Mouse (Mus musculus) liver, embryonic 15.5 days (tissue): ENCODE measurements around the gene Artn. TPM values are rescaled to one million over a fixed set of nuclear protein-coding genes. Genes with fewer than 3 reads are reported as not detected.

ENCODE experiments used
- ATAC-seq: fragments of 200-750 bp; cut with Nextera tagmentation; 2 replicates; pipeline ENCODE4 v1.8.0; 2017; ENCODE audit warnings: moderate number of reproducible peaks, mild to moderate bottlenecking, moderate library complexity; ENCODE audit not compliant: insufficient read depth
- H3K27ac ChIP-seq: fragments of 300-500 bp; sonication (generic); replicated peaks from 2 replicates; pipeline ENCODE4 v1.5.1; 2015; ENCODE audit warnings: mild to moderate bottlenecking, inconsistent platforms
- H3K27me3 ChIP-seq: fragments of 300-500 bp; sonication (generic); 2 replicates; pipeline ENCODE4 v1.6.1; 2015; ENCODE audit warnings: mild to moderate bottlenecking, inconsistent platforms
- H3K36me3 ChIP-seq: fragments of 300-500 bp; sonication (generic); replicated peaks from 2 replicates; pipeline ENCODE4 v1.6.1; 2015; ENCODE audit warnings: moderate library complexity, mild to moderate bottlenecking, inconsistent platforms
- H3K4me1 ChIP-seq: fragments of 300-500 bp; sonication (generic); replicated peaks from 2 replicates; pipeline ENCODE4 v1.6.1; 2015; ENCODE audit warnings: inconsistent platforms
- H3K4me2 ChIP-seq: fragments of 300-500 bp; sonication (generic); 2 replicates; pipeline ENCODE4 v1.6.1; 2015; ENCODE audit warnings: moderate library complexity, mild to moderate bottlenecking, inconsistent platforms
- H3K4me3 ChIP-seq: fragments of 300-500 bp; sonication (generic); replicated peaks from 2 replicates; pipeline ENCODE4 v1.5.1; 2015; ENCODE audit warnings: mild to moderate bottlenecking, inconsistent platforms
- H3K9ac ChIP-seq: fragments of 300-500 bp; sonication (generic); 2 replicates; pipeline ENCODE4 v1.6.1; 2015; ENCODE audit warnings: moderate library complexity, mild to moderate bottlenecking, inconsistent platforms
- H3K9me3 ChIP-seq: fragments of 300-500 bp; sonication (generic); replicated peaks from 2 replicates; pipeline ENCODE4 v1.6.1; 2016; ENCODE audit warnings: inconsistent platforms
- WGBS: fragments of 180-500 bp; shearing (Covaris S2); methylation state at CpG from one replicate; pipeline ENCODE4 v1.1.7; 2015; ENCODE audit warnings: mixed read lengths; ENCODE audit not compliant: insufficient replicate concordance; 5-methylcytosine and 5-hydroxymethylcytosine counted together
- polyA plus RNA-seq: library from polyadenylated mRNA; unstranded; fragments of >200 nt; fragmentation: Nextera tagmentation; extraction: Ambion mirVana; gene quantifications from 2 replicates; pipeline ENCODE4 v1.2.1, GENCODE M21; 2015

The Artn gene
- polyA plus RNA-seq, result 2.3 and 2.9 TPM in 2 replicates

DNA sequence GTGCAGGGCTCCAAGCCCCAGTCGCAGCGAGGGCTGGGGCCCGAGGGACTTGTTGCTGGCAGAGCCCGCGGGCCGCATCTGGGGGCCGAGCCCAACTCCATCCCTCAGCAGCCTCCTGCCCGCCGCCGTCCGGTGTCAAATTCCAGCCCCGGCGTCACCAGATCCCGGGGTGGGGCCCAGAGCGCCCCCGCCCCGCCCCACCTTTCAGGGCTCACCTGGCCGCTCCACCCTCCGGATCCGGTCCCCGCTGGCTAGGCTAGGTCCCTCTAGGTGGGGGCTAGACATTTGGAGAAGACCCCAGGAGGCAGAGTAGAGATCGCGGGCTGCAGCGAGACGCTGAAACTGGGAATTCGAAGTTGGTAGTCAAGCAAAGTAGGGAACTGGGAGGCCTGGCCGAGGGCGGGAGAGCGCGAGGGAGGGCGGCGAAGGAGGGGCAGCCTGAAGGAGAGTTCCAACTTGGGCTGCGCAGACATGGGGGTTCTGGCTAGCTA lies at the start of gene Artn:
TSS of gene Artn (minus strand) at position 373 of the 491 bp plus-strand sequence.
- 1% methylated on average over 33 of the region's 33 CpGs for WGBS
- Histone ChIP-seq H3K4me2 (peak within 1 kb of the TSS; percentile 75), H3K9ac (peak within 1 kb of the TSS; percentile 65), H3K9me3 (no peaks in the 10 kb centered on the region), H3K27ac (peak within 1 kb of the TSS; percentile 88), H3K4me1 (peaks cover 41% of the 10 kb centered on the region), H3K36me3 (no peaks in the 10 kb centered on the region), H3K27me3 (peaks cover 75% of the 10 kb centered on the region), H3K4me3 (peak within 1 kb of the TSS; percentile 58)
- peak; percentile 6; the same call in 1 of the 2 replicates for ATAC-seq

DNA sequence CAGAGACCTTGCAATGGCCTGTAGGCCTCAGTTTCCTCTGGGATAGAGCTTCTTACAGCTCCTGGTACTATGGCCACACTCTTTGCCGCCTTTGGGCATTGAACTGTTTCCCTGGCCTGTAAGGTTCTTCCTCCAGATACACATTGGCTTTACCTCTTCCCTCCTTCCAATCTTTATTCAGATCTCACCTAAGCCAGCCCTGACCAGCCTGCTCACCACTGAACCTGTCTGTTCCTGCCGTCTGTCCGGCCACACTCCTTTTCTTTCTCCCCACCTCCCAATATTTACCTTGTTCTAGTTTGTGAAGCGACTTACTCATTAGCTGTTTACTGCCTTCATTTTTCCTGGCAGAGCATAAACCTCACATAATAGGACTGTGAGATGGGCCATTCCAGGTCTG lies 49.6 kb upstream of the Artn start:
- no peaks in the 10 kb centered on the region for H3K9me3 ChIP-seq
- peaks cover 7% of the 10 kb centered on the region; the same call in 1 of the 2 replicates for H3K4me1 ChIP-seq
- no peaks in the 10 kb centered on the region for H3K27me3 ChIP-seq
- no peak overlapping the region for H3K27ac ChIP-seq
- H3K9ac ChIP-seq, result no peak overlapping the region
- ATAC-seq, result no peak
- no peak overlapping the region for H3K4me3 ChIP-seq
- H3K4me2 ChIP-seq, result no peak overlapping the region
- 78% methylated on average over 4 of the region's 4 CpGs for WGBS
- H3K36me3 ChIP-seq, result no peaks in the 10 kb centered on the region

DNA sequence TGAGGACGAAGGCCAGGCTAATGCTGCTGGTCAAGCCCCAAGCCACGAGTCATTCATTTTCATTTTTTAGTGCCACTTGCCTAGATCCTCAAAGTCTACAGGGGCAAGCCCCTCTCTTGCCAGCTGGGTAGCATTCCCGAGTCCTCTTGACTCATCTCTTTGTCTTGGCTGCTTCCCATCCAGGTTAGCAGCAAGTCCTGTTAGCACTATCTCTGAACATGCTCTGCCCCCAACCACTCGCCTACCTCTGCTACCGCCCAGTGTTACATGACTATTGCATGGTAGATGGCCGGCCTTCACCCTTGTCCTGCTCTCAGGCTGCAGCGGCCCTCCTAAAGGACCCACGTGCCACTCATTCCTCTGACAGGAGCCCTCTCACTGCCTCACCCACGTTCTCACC lies 48.7 kb upstream of the Artn start:
- Histone ChIP-seq H3K4me1 (peaks cover 7% of the 10 kb centered on the region; the same call in 1 of the 2 replicates), H3K36me3 (no peaks in the 10 kb centered on the region), H3K27ac (no peak overlapping the region), H3K4me3 (no peak overlapping the region), H3K27me3 (no peaks in the 10 kb centered on the region), H3K4me2 (no peak overlapping the region), H3K9ac (no peak overlapping the region), H3K9me3 (no peaks in the 10 kb centered on the region)
- WGBS, result 62% methylated on average over 9 of the region's 9 CpGs
- no peak for ATAC-seq

DNA sequence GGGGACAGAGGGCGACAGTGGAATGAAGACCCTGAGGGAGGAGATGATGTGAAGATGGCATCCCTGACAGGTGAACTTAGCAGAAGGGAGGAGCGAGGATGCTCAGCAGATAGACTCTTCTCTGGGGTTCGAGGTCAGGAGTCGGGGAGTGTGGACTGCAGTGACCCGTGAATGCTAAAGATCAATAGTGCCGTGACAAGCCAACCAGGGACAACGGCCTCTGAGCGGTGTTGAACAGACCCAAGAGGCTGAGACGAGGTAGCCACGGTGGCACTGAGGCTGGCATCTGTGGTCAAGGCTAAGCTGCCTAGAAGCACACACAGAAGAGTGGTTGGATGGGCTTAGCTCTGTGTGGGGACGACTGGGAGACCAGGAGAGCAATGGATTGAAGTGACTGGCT lies 48.3 kb upstream of the Artn start:
- no peaks in the 10 kb centered on the region for H3K27me3 ChIP-seq
- no peak overlapping the region for H3K4me3 ChIP-seq
- 73% methylated on average over 11 of the region's 11 CpGs for WGBS
- no peak overlapping the region for H3K4me2 ChIP-seq
- H3K4me1 ChIP-seq, result peaks cover 7% of the 10 kb centered on the region; the same call in 1 of the 2 replicates
- no peak overlapping the region for H3K9ac ChIP-seq
- no peaks in the 10 kb centered on the region for H3K36me3 ChIP-seq
- ATAC-seq, result no peak
- H3K9me3 ChIP-seq, result no peaks in the 10 kb centered on the region
- no peak overlapping the region for H3K27ac ChIP-seq

DNA sequence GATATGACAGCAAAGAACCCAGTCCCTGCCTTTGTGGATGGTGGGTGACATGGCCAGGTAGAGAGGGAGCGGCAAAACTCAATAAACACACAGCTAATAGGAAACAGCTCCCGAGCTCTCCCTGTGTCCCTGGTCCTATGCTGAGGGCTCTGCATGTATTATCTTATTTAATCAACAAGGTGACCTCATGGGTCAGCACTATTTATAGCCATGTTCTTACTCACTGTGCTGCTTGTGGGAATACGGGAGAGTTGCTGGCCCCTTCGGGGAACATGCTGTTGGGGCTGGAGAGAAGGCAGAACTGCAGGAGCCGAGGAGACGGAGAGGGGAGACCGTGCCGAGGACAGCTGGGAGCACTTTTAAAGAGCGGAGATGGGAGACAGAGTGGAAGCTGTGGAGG lies 47.8 kb upstream of the Artn start:
- ATAC-seq, result no peak
- no peak overlapping the region for H3K4me3 ChIP-seq
- H3K36me3 ChIP-seq, result no peaks in the 10 kb centered on the region
- H3K9me3 ChIP-seq, result no peaks in the 10 kb centered on the region
- H3K4me2 ChIP-seq, result no peak overlapping the region
- no peaks in the 10 kb centered on the region for H3K27me3 ChIP-seq
- H3K9ac ChIP-seq, result no peak overlapping the region
- H3K4me1 ChIP-seq, result peaks cover 7% of the 10 kb centered on the region; the same call in 1 of the 2 replicates
- 71% methylated on average over 9 of the region's 9 CpGs for WGBS
- H3K27ac ChIP-seq, result no peak overlapping the region

DNA sequence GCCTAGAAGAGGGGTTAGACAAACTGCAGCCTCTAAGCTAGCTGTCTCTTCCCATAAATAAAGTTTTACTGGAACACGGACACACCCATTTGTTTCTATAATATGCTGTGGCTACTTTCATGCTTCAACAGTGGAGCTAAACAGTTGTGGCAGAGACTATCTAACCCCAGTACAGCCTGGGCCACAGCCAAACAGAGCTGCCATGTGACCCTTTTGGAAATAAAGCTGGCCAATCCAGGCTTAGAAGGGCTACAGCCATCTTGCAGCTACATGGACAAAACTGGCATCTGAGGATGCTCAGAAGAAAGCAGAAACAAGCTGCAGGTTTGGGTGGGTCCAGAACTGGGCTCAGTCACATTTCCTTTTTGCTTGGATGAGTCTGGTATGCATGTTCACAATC lies 46.3 kb upstream of the Artn start:
- no peak overlapping the region for H3K4me3 ChIP-seq
- no peak for ATAC-seq
- H3K4me1 ChIP-seq, result peaks cover 7% of the 10 kb centered on the region; the same call in 1 of the 2 replicates
- H3K9me3 ChIP-seq, result no peaks in the 10 kb centered on the region
- H3K27ac ChIP-seq, result no peak overlapping the region
- H3K9ac ChIP-seq, result no peak overlapping the region
- WGBS, result 60% methylated on average over 1 of the region's 1 CpGs
- no peak overlapping the region for H3K4me2 ChIP-seq
- no peaks in the 10 kb centered on the region for H3K27me3 ChIP-seq
- H3K36me3 ChIP-seq, result no peaks in the 10 kb centered on the region

DNA sequence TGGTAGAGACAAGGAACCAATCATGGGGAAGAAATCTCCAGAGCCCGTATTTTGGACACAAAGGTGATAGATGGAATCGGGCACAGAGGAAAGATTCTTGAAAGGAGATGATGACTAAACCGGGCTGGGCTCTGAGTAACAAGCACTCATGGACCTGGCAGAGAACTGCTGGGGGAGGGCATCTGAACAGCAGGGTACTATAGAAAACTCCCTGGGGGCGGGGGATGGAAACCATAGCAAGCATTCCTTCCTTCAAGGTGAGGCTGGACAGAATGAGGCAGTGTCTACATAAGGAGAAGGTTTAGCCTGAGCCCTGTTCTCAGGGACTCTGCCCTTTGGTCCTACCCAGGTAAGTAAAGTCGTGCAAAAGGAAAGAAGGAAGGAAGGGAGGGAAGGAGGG lies 45.2 kb upstream of the Artn start:
- no peaks in the 10 kb centered on the region for H3K9me3 ChIP-seq
- H3K27ac ChIP-seq, result no peak overlapping the region
- WGBS, result 57% methylated on average over 5 of the region's 5 CpGs
- ATAC-seq, result no peak
- no peak overlapping the region for H3K9ac ChIP-seq
- H3K27me3 ChIP-seq, result no peaks in the 10 kb centered on the region
- no peak overlapping the region for H3K4me2 ChIP-seq
- no peaks in the 10 kb centered on the region for H3K36me3 ChIP-seq
- no peak overlapping the region for H3K4me3 ChIP-seq
- H3K4me1 ChIP-seq, result peaks cover 2% of the 10 kb centered on the region; the same call in 1 of the 2 replicates

DNA sequence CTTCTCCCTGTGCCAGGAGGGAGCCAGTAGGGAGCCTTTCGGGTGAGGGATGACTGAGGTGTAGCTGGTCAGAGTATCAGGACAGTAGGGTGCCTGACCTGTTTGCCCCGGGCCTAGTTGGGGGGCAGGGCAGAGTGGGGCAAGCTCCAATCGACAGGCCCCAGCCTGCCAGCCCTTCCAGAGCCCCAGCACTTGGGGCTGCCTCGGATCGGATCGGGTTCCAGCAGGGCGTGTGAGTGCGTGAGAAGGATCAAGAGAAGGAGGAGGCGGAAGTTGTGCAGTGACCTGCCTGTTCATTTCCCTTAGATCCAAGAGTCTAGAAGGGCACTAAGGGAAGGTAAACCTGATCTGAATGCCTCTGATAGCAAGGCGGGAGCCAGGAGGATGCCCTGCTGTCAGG lies 43.4 kb upstream of the Artn start:
- no peaks in the 10 kb centered on the region for H3K9me3 ChIP-seq
- no peak for ATAC-seq
- H3K36me3 ChIP-seq, result no peaks in the 10 kb centered on the region
- H3K4me2 ChIP-seq, result no peak overlapping the region
- no peak overlapping the region for H3K4me3 ChIP-seq
- no peak overlapping the region for H3K27ac ChIP-seq
- H3K27me3 ChIP-seq, result no peaks in the 10 kb centered on the region
- H3K9ac ChIP-seq, result no peak overlapping the region
- 65% methylated on average over 10 of the region's 10 CpGs for WGBS
- H3K4me1 ChIP-seq, result no peaks in the 10 kb centered on the region

DNA sequence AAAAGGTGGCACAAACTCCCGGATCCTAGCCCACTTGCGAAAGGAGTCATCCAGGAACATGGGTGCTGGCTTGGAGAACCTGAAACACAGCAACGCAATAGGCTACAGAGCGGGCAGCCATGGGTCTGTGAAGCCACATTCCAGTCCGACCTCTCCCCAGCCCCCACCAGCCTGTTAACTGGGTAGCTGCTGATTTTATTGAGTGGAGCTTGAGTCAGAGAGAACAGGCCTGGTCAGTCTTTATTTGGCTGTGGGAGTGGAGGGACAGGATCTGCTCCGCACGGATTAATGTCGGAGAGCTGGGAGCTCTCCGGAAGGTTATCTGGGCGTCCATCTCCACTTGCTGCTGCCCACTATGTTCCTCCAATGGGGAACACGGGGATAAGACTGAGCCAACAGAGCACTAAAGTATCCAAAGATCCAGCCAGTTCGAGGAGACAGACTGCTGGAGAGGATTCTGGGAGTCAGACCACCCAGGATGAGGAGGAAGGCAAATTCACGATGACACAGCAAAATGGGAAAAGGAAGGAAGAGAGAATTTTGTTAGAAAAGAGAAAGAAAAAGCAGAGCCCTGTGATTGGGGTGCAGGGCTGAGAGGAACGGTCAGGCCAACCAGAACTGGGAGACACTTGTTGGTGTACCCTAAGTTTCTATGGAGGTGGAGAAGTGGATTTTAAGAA lies 34.9 kb upstream of the Artn start:
- no peak for ATAC-seq
- H3K4me3 ChIP-seq, result no peak overlapping the region
- H3K36me3 ChIP-seq, result no peaks in the 10 kb centered on the region
- H3K27ac ChIP-seq, result no peak overlapping the region
- H3K4me2 ChIP-seq, result no peak overlapping the region
- H3K4me1 ChIP-seq, result no peaks in the 10 kb centered on the region
- H3K9ac ChIP-seq, result no peak overlapping the region
- no peaks in the 10 kb centered on the region for H3K27me3 ChIP-seq
- WGBS, result 73% methylated on average over 14 of the region's 14 CpGs
- H3K9me3 ChIP-seq, result no peaks in the 10 kb centered on the region

DNA sequence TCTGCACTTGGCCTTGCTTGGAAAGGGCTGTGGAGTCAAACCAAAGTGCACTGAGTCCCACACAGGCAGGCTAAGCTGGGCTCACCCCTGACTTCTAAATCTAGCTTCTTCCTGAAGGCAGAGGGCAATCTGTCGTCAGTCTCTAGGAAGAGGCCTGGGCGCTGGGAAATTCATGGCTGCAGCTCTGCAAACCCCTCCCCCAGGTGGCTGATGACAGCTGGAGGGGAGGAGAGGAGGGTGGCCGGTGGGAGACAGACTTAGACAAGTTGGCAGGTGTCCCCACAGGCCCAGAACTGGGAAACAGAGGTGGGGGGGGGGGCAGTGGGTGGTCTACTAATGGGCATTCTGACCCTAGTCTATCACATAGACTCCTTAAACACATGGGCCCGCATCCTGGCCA lies 27.9 kb upstream of the Artn start:
- no peak overlapping the region for H3K4me2 ChIP-seq
- no peak for ATAC-seq
- 60% methylated on average over 4 of the region's 4 CpGs for WGBS

DNA sequence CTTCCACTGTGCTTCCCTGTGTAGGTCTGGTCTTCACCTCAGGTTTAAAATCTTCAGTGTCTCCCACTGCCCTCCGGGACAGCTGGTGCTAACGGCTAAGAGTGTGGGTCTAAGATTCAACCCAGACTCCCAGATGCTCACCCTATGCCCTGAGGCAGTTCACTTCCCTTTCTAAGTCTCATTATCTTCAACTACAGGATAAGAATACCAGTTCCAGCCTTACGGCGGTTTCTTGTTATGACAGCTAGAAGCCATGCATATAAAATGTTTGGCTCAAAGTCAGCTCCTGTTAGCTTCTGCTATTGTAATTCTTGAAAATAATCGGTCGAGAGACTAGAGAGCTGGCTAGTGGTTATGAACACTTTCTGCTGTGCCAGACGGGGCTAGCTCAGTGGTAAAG lies 17.9 kb upstream of the Artn start:
- 66% methylated on average over 7 of the region's 7 CpGs for WGBS
- no peak overlapping the region for H3K27ac ChIP-seq

More for the DNA sequence above, 27.9 kb upstream of the Artn start:
- no peaks in the 10 kb centered on the region for H3K4me1 ChIP-seq
- no peak overlapping the region for H3K4me3 ChIP-seq
- peaks cover 9% of the 10 kb centered on the region for H3K36me3 ChIP-seq
- no peaks in the 10 kb centered on the region for H3K9me3 ChIP-seq
- H3K27me3 ChIP-seq, result no peaks in the 10 kb centered on the region
- H3K27ac ChIP-seq, result no peak overlapping the region
- H3K9ac ChIP-seq, result no peak overlapping the region

More for the DNA sequence above, 17.9 kb upstream of the Artn start:
- Histone ChIP-seq H3K27me3 (no peaks in the 10 kb centered on the region), H3K4me3 (no peak overlapping the region), H3K9ac (no peak overlapping the region), H3K9me3 (no peaks in the 10 kb centered on the region), H3K4me1 (no peaks in the 10 kb centered on the region), H3K4me2 (no peak overlapping the region), H3K36me3 (peaks cover 4% of the 10 kb centered on the region; the same call in 1 of the 2 replicates)
- ATAC-seq, result no peak
